Mouse (Mus musculus): ENCODE data around the gene Defb13.

- TF ChIP-seq CTCF (IDR thresholded peaks at IDR 0.05; ENCODE audit: borderline replicate concordance, insufficient read depth, low read length) (no peak), POLR2A (IDR thresholded peaks at IDR 0.05; ENCODE audit: low read depth, low read length) (no peak)
These were observed 30.9 kb upstream of the Defb13 start for GRCm38 (mm10) chr8:21915625-21916024.

Measured in embryonic fibroblast, embryonic 13.5 days (primary cell).